Mouse (Mus musculus) neural tube, embryonic 14.5 days (tissue): ENCODE measurements around the gene Zbtb20. TPM values are rescaled to one million over a fixed set of nuclear protein-coding genes. Genes with fewer than 3 reads are reported as not detected.
A peak's percentile ranks its signal among the peaks of the same experiment; 100 is the strongest.
"Not testable (repeated sequence)": the region's sequence is repeated elsewhere in the genome, so short reads cannot be mapped to it uniquely, and the experiment has no call there.

Experiments
- ATAC-seq: fragments of 200-750 bp; cut with Nextera tagmentation; 2 replicates; pipeline ENCODE4 v1.8.0; 2017; ENCODE audit warnings: low read depth, mild to moderate bottlenecking, moderate TSS enrichment, moderate library complexity
- H3K27ac ChIP-seq: fragments of 300-500 bp; sonication (generic); 2 replicates; pipeline ENCODE4 v1.5.1; 2014; ENCODE audit warnings: low read depth, mild to moderate bottlenecking, control low read depth, low read length, moderate library complexity, mixed read lengths
- H3K27me3 ChIP-seq: fragments of 300-500 bp; sonication (generic); 2 replicates; pipeline ENCODE4 v1.6.1; 2014; ENCODE audit warnings: low read length; ENCODE audit not compliant: control insufficient read depth, insufficient read depth
- H3K36me3 ChIP-seq: fragments of 300-500 bp; sonication (generic); 2 replicates; pipeline ENCODE4 v1.6.1; 2014; ENCODE audit warnings: low read length, mixed read lengths; ENCODE audit not compliant: control insufficient read depth, insufficient read depth
- H3K4me1 ChIP-seq: fragments of 300-500 bp; sonication (generic); 2 replicates; pipeline ENCODE4 v1.6.1; 2014; ENCODE audit warnings: low read length; ENCODE audit not compliant: control insufficient read depth, insufficient read depth
- H3K4me2 ChIP-seq: fragments of 300-500 bp; sonication (generic); 2 replicates; pipeline ENCODE4 v1.6.1; 2014; ENCODE audit warnings: mild to moderate bottlenecking, low read depth, low read length, control low read depth
- H3K4me3 ChIP-seq: fragments of 300-500 bp; sonication (generic); 2 replicates; pipeline ENCODE4 v1.5.1; 2014; ENCODE audit warnings: low read depth, low read length, control low read depth, mixed read lengths
- H3K9ac ChIP-seq: fragments of 300-500 bp; sonication (generic); replicated peaks from 2 replicates; pipeline ENCODE4 v1.6.1; 2014; ENCODE audit warnings: low read depth, mild to moderate bottlenecking, control low read depth, low read length, mixed read lengths
- H3K9me3 ChIP-seq: fragments of 300-500 bp; sonication (generic); 2 replicates; pipeline ENCODE4 v1.6.1; 2016; ENCODE audit warnings: low read length; ENCODE audit not compliant: control insufficient read depth
- WGBS: fragments of 180-500 bp; shearing (Covaris S2); extraction: QIAGEN DNeasy Blood & Tissue Kit; methylation state at CpG from one replicate; pipeline ENCODE4 v1.1.7; 2014; 5-methylcytosine and 5-hydroxymethylcytosine counted together
- polyA plus RNA-seq: library from polyadenylated mRNA; unstranded; fragments of >200 nt; fragmentation: Nextera tagmentation; extraction: Ambion mirVana; gene quantifications from 2 replicates; pipeline ENCODE4 v1.2.1, GENCODE M21; 2014

Gene Zbtb20
- polyA plus RNA-seq, 1 experiment from 2014 or later: 57.2 TPM

DNA sequence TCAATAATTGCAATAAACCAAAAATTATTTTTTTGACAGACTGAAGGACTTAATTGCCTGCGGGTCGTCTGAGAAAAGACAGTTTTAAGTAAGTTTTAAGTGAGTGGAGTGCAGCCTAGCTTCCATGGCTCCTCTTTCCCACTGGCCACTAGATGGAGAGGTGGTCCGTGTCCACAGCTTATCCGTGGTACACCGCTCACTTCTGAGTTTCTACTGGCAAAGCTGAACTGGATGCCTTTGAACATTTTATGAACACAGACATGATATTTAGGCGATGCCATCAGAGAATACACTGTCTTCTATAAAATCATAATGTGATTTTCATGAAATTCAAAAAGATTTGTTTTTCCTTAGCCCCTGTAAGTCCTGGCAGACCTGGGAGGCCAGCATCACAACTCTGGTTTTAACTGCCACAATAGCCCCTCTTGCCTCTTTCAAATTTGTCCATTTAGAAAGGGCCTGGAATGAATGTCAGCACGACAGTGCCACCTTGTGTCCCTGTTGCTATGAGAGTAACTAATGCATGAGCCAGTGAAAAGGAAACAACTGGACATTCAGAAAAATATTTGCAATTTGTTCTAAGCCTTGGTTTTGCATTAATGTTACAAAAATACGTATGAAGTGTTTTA lies 38.9 kb downstream of the Zbtb20 start:
- H3K4me3 ChIP-seq: no peak overlapping the region
- no peak overlapping the region for H3K9ac ChIP-seq
- H3K4me1 ChIP-seq: no peaks in the 10 kb centered on the region
- no peaks in the 10 kb centered on the region for H3K9me3 ChIP-seq
- H3K36me3 ChIP-seq: no peaks in the 10 kb centered on the region
- H3K27me3 ChIP-seq: no peaks in the 10 kb centered on the region
- peak; percentile 84 for ATAC-seq
- 51% methylated on average over 8 of the region's 8 CpGs for WGBS
- no peak overlapping the region for H3K27ac ChIP-seq
- no peak overlapping the region for H3K4me2 ChIP-seq

DNA sequence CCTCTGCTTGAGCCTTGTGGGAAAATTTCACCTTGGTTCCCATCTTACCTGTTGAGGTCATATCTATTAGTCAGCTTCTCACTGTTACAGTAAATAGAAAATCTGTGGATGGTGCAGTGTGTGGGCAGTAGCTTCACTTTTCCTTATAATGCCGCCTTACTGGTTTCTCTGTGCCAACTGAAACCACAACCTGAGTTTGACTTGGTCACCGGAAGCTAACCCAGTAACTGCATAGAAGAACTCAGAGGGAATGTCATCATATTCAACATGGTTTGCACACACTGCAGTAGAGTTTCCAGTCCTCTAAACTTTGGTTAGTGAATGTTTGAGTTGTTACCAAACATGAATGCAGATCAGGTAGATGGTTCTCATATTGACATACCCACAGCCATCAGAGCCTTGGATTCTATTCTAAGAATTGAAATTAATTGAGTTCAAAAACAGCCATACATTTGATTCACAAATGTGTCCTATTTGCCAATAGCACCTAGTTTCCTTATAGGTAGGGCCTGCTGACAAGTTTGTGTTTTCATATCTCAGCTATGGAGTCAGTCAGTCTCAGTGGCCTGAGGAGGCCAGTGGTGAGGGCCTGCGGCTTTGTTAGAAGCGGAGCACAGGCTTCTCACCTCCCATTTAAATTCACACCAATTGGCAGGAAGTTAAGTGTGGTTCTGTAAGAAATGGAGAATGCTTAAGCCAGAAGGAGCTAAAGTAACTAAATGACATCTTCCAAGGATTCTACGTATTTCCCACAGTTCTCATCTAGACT lies 44.5 kb downstream of the Zbtb20 start:
- no peak overlapping the region for H3K9ac ChIP-seq
- no peak overlapping the region for H3K4me2 ChIP-seq
- no peak for ATAC-seq
- 94% methylated on average over 5 of the region's 5 CpGs for whole genome bisulfite sequencing
- H3K36me3 ChIP-seq: no peaks in the 10 kb centered on the region
- H3K4me3 ChIP-seq: no peak overlapping the region
- H3K27me3 ChIP-seq: no peaks in the 10 kb centered on the region
- H3K27ac ChIP-seq: no peak overlapping the region
- no peaks in the 10 kb centered on the region for H3K4me1 ChIP-seq
- H3K9me3 ChIP-seq: no peaks in the 10 kb centered on the region

- no peak overlapping the region for H3K27ac ChIP-seq
- H3K4me3 ChIP-seq: no peak overlapping the region
- H3K4me1 ChIP-seq: no peaks in the 10 kb centered on the region
- no peaks in the 10 kb centered on the region for H3K9me3 ChIP-seq
- no peaks in the 10 kb centered on the region for H3K36me3 ChIP-seq
- ATAC-seq: no peak
- WGBS: 59% methylated on average over 4 of the region's 4 CpGs
- no peak overlapping the region for H3K4me2 ChIP-seq
- H3K27me3 ChIP-seq: no peaks in the 10 kb centered on the region
- H3K9ac ChIP-seq: no peak overlapping the region
These were observed 45.8 kb downstream of the Zbtb20 start for GRCm38 (mm10) chr16:42921436-42921835.

DNA sequence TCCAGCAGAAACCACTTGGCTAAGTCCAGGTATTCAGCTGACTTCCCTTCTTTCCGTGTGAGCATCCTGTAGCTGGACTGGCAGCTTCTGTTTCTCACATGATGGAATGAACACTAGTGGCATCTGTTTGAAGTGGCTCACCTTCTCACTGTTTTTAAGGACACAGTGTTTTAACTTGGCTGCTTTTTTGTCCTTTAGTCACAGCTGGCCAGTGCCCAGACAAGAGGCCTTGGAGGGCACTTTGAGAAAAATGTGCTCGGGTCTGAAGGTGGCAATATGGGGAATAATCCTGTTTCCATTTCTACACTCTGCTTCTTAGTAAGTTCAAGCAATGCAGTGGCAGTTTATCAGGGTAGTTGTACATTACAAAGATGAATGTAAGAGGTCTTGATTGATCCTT lies 62.5 kb downstream of the Zbtb20 start:
- Histone ChIP-seq H3K27me3 (no peaks in the 10 kb centered on the region), H3K36me3 (no peaks in the 10 kb centered on the region), H3K27ac (no peak overlapping the region), H3K4me2 (no peak overlapping the region), H3K9ac (no peak overlapping the region), H3K9me3 (no peaks in the 10 kb centered on the region), H3K4me1 (no peaks in the 10 kb centered on the region), H3K4me3 (no peak overlapping the region)
- ATAC-seq: no peak
- WGBS: 78% methylated on average over 2 of the region's 2 CpGs

DNA sequence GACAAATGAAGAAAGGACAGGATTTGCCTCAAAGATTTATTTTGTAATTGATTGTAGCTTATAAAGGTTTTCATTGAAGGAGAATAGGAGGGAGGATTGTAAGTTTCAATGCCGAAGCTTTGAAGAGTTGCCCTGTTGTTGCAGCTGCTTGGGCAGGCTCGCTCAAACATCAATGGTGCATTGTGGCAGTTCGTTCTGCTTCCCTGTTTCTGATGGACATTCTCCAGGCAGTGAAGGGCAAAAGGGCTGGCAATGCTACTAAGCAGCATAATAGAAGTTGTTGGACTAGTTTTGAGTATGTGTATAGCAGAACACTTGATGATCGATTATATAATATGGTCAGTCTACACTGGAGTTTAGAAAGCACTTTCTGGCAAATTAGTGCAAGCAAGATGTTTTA lies 71.3 kb downstream of the Zbtb20 start:
- no peaks in the 10 kb centered on the region for H3K9me3 ChIP-seq
- H3K9ac ChIP-seq: no peak overlapping the region
- no peaks in the 10 kb centered on the region for H3K4me1 ChIP-seq
- no peak for ATAC-seq
- H3K27ac ChIP-seq: no peak overlapping the region
- H3K4me2 ChIP-seq: no peak overlapping the region
- WGBS: 34% methylated on average over 4 of the region's 4 CpGs
- no peak overlapping the region for H3K4me3 ChIP-seq
- no peaks in the 10 kb centered on the region for H3K36me3 ChIP-seq
- no peaks in the 10 kb centered on the region for H3K27me3 ChIP-seq

DNA sequence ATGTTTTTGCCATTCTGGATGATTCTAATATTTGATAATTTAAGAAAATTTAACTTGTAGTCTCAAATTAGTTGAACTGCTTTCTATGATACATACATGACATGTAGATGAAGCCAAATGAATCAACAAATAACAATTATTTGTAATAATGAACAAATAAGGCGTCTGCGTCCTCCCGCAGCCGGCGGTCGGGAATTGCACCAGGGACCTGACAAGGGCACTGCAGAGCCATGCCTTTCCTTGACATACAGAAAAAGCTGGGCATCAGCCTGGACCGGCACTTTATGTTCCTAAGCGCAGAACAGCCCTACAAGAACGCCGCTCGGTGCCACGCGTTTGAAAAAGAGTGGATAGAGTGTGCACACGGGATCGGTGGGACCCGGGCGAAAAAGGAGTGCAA lies 79.7 kb downstream of the Zbtb20 start:
- not testable (repeated sequence) for H3K27ac ChIP-seq, H3K4me2 ChIP-seq, H3K9ac ChIP-seq, H3K4me1 ChIP-seq, H3K4me3 ChIP-seq, ATAC-seq, H3K27me3 ChIP-seq, H3K9me3 ChIP-seq, H3K36me3 ChIP-seq
- WGBS: 96% methylated on average over 17 of the region's 17 CpGs

- ATAC-seq: no peak
These were observed 97.2 kb downstream of the Zbtb20 start for GRCm38 (mm10) chr16:42972872-42973271.

GRCm38 (mm10) chr16:42998896-42999295 lies 123.2 kb downstream of the Zbtb20 start:
- no peaks in the 10 kb centered on the region for H3K36me3 ChIP-seq
- H3K4me1 ChIP-seq: no peaks in the 10 kb centered on the region
- no peak overlapping the region for H3K4me2 ChIP-seq
- no peak overlapping the region for H3K9ac ChIP-seq
- H3K27ac ChIP-seq: no peak overlapping the region
- H3K4me3 ChIP-seq: no peak overlapping the region
- ATAC-seq: no peak
- H3K9me3 ChIP-seq: no peaks in the 10 kb centered on the region
- no peaks in the 10 kb centered on the region for H3K27me3 ChIP-seq
- WGBS: 84% methylated on average over 1 of the region's 1 CpGs

More at GRCm38 (mm10) chr16:42972872-42973271, 97.2 kb downstream of the Zbtb20 start:
- no peaks in the 10 kb centered on the region for H3K9me3 ChIP-seq
- H3K4me1 ChIP-seq: no peaks in the 10 kb centered on the region
- no peaks in the 10 kb centered on the region for H3K27me3 ChIP-seq
- no peaks in the 10 kb centered on the region for H3K36me3 ChIP-seq
- no peak overlapping the region for H3K27ac ChIP-seq
- no peak overlapping the region for H3K9ac ChIP-seq
- no peak overlapping the region for H3K4me3 ChIP-seq
- H3K4me2 ChIP-seq: no peak overlapping the region
- 89% methylated on average over 2 of the region's 2 CpGs for WGBS

DNA sequence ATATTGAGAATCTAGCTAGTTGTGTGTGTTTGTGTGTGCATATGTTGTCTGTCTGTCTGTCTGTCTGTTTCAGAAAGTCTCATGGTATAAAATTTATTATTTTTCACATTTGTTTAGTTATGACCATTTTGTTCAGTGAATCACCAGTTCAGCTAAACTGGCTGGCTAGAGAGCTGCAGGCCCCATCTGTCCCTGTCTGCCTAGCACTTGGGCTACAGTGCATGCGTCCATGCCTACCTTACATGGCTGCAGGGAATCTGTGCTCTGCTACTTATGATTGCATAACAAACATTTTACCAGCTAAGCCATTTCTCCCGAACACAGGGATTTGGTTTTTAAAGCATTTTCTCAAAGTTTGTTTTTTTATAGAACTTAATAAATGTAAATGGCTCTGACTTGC lies 150.7 kb downstream of the Zbtb20 start:
- Histone ChIP-seq H3K4me3 (no peak overlapping the region), H3K9me3 (no peaks in the 10 kb centered on the region), H3K27me3 (no peaks in the 10 kb centered on the region), H3K4me1 (no peaks in the 10 kb centered on the region), H3K36me3 (no peaks in the 10 kb centered on the region), H3K9ac (no peak overlapping the region), H3K27ac (no peak overlapping the region), H3K4me2 (no peak overlapping the region)
- 82% methylated on average over 2 of the region's 2 CpGs for WGBS
- ATAC-seq: no peak
